Mouse (Mus musculus): ENCODE measurements around the gene Pla2g1b. TPM values are rescaled to one million over a fixed set of nuclear protein-coding genes. Genes with fewer than 3 reads are reported as not detected.
"Not testable (repeated sequence)": the region's sequence is repeated elsewhere in the genome, so short reads cannot be mapped to it uniquely, and the experiment has no call there.

Gene Pla2g1b
- total RNA-seq, 2 experiments from 2014 or later: not detected

DNA sequence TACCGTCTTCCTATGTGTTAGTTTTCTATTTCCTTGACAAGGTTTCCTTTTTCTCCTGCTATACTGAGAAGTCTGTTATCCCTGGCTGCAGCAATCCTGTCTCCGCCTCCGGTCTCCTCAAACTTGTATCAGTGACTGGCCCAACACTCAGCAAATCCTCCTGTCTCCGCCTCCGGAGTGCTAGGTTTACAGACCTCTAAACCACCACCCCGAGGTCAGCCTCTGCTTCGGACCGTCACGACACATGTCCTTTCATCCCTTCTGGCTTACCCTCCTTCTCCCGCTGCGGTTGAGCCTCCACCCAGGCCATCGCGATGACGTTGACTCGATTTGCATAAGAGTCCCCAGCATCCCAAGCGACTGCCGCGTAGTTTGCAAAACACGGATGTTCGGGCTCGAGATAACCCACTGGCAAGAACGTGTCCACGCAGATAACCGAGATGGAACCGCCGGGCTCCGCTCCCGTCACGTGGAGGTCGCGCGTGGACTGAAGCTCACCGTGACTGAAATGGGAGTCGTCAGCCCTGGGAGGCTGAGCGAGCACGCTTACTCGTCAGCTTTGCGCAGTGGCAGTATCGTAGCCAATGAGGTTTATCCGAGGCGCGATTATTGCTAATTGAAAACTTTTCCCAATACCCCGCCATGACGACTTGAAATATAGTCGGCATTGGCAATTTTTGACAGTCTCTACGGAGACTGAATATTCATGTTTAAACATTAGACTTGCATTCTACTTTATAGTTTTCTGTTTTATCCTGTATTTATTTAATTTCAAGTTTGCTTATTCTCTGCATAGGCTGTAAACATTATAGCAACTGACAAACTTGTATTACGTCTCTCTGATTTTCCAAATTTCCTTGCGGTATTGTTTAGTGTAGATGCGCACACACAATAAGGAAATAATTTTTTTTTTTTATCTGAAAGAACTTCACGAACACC, 23.9 kb downstream of the Pla2g1b start:
- intact Hi-C loops (cut with DNase I): no loop called here
- H3K4me3 ChIP-seq: peak overlapping the region; percentile 76
- no peak for TF ChIP-seq CTCF (IDR thresholded peaks at IDR 0.05)
- peak overlapping the region; percentile 100 for H3K27ac ChIP-seq
- peak; percentile 93 for DNase-seq

DNA sequence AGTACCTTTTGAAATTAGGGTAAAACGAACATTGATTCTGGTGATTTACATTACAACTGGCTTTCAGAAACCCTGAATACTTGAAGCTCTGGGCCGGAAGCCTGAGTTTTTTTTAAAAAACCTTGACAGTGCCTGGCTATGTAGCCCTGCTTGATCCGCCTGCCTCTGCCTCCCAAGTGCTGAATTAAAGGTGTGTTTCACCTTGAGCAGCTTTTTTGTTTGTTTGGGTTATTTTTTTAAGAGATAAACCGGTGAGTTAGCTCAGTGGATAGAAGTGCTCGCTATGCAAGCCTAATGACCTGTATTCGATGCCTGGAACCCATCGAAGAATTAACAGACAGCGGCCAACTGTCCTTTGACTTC, 24.6 kb downstream of the Pla2g1b start:
- DNase-seq: no peak
- no peak for TF ChIP-seq CTCF (IDR thresholded peaks at IDR 0.05)
- peak overlapping the region; percentile 76 for H3K4me3 ChIP-seq
- H3K27ac ChIP-seq: peak overlapping the region; percentile 100
- intact Hi-C loops (cut with DNase I): no loop called here

DNA sequence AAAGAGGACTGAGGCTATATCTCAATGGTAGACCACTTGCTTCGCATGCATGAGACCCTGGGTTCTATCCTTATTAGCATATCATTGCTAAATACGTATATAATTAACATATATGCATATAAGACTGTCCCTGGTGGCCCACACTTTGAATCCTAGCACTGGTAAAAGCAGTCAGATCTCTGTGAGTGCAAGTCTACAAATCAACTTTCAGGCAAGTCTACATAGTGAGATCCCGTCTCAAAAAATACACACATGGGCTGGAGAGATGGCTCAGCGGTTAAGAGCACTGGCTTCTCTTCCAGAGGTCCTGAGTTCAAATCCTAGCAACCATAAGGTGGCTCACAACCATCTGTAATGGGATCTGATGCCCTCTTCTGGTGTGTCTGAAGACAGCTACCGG, 25.0 kb downstream of the Pla2g1b start:
- peak overlapping the region; percentile 11; the same call in 1 of the 2 replicates for H3K4me3 ChIP-seq
- intact Hi-C loops (cut with DNase I): no loop called here
- peak overlapping the region; percentile 100 for H3K27ac ChIP-seq
- TF ChIP-seq CTCF (IDR thresholded peaks at IDR 0.05): peak; percentile 13; the same call in 1 of the 2 replicates
- DNase-seq: no peak

DNA sequence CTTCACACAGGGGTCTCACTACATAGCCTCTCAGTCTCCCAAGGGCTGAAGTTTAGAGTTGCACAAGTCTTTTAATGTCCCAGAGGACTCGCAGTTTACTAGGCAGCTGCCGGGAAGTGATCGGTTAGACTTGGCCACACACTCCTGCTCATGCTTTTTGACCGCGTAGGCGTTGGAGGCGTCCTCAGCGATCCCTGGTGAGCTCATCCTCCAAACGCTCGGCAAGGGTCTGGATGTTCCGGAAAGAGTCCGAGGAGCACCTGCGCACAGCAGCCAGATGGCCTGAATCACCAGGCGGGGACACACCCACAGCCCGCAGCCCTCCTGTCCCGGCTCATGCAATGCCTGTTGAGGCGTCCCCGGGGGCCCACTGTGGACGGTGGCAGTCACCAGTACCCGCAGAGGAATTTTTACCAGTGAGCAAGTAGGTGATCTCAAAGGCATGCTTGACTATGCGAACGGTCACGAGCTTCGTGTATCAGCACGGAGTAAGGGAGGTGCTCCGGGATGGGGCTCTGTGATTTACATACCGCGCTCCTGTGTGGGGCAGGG, 25.8 kb downstream of the Pla2g1b start:
- DNase-seq: peak; percentile 87
- TF ChIP-seq CTCF (IDR thresholded peaks at IDR 0.05): no peak
- H3K4me3 ChIP-seq: peak overlapping the region; percentile 61
- intact Hi-C loops (cut with DNase I): no loop called here
- H3K27ac ChIP-seq: peak overlapping the region; percentile 100

DNA sequence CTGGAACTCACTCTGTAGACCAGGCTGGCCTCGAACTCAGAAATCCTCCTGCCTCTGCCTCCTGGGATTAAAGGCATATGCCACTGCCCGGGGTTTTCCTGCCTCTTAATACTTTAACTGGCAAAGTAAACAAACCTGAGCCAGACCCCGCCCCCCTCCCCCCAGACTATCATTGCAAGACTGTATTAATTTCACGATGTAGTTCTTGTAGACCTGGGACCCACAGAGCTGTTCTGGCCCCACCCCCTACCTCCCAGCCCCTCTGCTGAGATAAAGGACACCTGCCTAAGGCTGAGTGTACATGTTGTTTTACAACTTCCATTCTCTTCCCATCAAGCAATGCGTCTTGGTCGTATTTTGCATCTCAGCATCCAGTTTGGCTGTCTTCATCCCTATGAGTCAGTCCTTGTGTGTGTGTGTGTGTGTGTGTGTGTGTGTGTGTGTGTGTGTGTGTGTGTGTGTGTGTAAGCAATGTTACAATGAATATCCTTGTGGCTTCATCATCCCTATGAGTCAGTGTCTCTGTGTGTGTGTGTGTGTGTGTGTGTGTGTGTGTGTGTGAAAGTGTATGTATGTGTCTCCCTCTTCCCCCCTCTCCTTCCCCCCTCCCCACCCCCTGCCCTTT, 26.8 kb downstream of the Pla2g1b start:
- no peak for TF ChIP-seq CTCF (IDR thresholded peaks at IDR 0.05)
- Histone ChIP-seq H3K27ac (peak overlapping the region; percentile 100; the same call in 1 of the 2 replicates), H3K4me3 (no peak overlapping the region)
- no peak for DNase-seq
- intact Hi-C loops (cut with DNase I): no loop called here

DNA sequence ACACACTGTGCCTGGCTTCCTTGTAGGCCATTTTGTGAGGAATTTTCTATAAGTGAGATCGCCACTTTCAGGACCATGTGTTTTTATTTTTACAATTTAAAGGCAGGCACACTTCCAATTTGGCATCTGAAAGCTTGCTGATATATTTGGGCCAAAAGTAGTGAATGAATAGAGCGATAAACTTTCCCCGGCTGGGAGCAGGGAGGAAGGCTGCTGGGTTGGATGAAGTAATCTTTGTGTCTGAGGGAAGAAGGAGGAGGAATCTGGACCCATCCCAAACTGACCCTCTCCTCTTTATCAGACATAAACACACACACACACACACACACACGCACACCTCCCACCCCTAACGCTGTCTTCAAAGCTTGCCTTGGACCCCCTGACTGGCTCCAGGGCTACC, 27.4 kb downstream of the Pla2g1b start:
- peak; percentile 10 for DNase-seq
- TF ChIP-seq CTCF (IDR thresholded peaks at IDR 0.05): no peak
- intact Hi-C loops (cut with DNase I): no loop called here
- H3K27ac ChIP-seq: peak overlapping the region; percentile 43
- H3K4me3 ChIP-seq: no peak overlapping the region

DNA sequence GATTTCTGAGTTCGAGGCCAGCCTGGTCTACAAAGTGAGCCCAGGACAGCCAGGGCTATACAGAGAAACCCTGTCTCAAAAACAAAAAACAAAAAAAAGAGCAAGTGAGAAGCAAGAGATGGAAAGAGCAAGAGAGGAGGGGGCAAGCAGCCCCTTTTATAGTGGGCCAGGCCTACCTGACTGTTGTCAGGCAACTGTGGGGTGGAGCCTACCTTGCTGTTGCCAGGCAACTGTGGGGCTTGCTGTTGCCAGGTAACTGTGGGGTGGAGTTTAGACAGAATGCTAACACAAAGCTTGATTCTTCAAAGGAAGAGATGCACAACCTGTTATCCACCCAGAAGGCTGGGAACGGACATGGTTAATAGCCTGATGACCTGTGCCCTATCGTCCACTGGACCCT, 29.6 kb downstream of the Pla2g1b start:
- H3K4me3 ChIP-seq; intact Hi-C loops (cut with DNase I); DNase-seq; H3K27ac ChIP-seq: not testable (repeated sequence)

DNA sequence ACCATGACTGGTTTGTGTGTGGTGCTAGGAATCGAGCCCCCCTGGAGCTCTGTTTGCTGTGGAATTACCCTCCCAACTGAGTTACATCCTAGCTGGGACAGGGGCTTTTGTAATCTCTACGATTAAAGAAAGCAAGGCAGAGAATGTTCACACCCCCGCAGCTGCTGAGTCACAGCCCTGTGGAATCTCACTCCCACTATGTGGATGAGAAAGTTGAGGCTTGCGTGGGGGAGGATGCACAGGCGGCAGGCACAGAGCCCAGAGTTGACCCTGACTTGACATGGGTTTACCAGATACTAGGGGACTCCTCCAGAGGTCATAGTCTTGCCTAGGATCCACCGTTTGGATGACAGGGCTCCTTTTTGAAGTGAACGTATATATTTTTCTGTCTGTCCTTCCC, 31.0 kb downstream of the Pla2g1b start:
- no peak overlapping the region for H3K27ac ChIP-seq
- intact Hi-C loops (cut with DNase I): no loop called here
- TF ChIP-seq CTCF (IDR thresholded peaks at IDR 0.05): no peak
- no peak overlapping the region for H3K4me3 ChIP-seq
- no peak for DNase-seq

DNA sequence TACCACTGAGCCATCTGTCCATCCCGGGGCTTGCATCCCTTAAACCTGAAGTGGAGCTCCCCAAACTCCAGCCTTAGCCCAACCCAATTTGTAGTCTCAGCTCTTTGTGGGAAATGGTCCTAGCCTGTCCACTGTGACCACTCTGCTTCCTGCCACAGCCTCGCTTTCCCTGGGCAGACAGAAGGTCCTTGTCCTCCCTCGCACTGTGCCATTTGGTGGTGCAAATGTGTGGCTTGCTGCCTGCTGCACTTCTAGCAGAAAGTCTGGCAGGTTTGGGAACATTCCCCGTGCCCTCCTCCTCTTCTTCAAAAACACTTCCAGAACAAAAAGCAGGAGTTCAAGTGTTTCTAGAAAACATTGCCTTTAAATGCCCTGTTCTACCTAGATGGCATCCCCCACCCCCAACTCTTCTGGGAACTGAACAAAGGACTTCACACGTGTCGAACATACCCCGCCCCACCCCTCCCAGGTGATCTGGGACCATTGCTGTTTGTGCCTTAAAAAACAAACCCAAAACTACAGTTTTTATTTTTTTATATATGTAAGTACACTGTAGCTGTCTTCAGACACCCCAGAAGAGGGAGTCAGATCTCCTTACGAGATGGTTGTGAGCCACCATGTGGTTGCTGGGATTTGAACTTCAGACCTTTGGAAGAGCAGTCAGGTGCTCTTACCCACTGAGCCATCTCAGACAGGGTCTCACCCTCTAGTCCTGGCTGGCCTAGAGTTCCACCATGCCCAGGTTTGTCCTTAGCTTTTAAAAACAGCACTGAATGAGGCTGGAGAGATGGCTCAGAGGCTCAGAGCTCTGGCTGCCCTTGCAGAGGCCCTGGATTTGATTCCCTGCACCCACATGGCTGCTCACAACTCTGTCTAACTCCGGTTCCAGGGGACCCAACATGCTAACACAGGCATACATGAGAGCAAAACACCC, 32.5 kb downstream of the Pla2g1b start:
- Histone ChIP-seq H3K27ac (no peak overlapping the region), H3K4me3 (no peak overlapping the region)
- intact Hi-C loops (cut with DNase I): no loop called here
- no peak for DNase-seq
- no peak for TF ChIP-seq CTCF (IDR thresholded peaks at IDR 0.05)

DNA sequence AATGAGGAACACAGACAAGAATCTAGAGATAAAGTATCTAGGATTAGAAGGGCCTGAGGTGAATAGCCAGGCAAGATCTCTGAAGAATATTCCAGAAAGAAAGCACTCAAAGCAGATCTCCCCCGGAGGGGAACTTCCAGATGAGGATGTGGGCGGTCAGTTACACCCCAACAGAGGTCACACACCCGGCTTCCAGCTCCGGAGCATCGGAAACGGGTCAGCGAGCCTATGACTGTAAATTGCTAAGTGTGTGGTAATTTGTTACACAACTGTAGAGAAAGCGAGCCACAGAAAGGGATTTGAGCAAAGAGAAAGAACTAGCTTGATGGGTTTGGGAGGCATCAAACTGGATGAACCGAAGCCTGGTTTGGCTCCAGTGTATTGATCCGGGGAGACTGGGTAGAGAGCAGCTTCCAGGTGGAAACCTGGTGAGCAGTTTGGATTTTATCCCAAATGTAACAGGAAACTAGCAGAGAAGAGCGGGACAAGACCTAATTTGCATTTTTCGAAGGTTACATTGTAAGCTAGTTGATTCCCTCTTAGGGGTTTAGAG, 34.4 kb downstream of the Pla2g1b start:
- Histone ChIP-seq H3K4me3 (no peak overlapping the region), H3K27ac (peak overlapping the region; percentile 32)
- intact Hi-C loops (cut with DNase I): no loop called here
- TF ChIP-seq CTCF (IDR thresholded peaks at IDR 0.05): no peak
- DNase-seq: peak; percentile 50

DNA sequence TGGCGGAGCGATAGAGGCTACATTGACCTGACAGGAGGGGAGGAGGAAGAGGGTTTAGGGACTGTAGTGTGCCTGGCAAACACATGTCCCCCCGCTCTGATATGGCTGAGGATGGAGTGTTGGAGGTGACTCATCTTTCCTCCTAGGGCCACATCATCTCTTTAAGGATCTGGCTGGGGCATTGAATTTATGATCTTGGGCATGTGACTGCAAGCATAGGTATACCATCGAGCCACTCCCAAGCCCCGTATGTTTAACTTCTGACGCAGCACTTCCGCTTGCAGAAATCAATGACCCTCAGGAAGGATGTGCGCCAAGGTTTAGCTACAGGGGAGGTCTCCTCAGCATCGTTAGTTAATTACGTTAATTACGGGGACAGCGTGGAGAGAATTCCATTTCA, 37.0 kb downstream of the Pla2g1b start:
- no peak for DNase-seq
- TF ChIP-seq CTCF (IDR thresholded peaks at IDR 0.05): no peak
- intact Hi-C loops (cut with DNase I): no loop called here

DNA sequence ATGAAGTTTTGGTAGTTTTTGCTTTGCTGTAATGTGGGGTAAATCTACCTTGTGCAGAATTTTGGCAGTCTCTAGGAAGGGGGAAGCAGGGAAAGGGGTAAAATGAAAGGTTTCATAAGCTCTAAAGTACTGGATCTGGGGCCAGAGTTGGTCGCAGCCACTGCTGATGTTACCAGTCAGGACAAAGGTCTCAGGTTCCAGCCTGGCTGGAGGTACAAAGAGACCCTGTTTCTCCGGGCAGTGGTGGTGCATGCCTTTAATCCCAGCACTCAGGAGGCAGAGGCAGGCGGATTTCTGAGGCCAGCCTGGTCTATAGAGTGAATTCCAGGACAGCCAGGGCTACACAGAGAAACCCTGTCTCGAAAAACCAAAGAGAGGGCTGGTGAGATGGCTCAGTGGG, 39.6 kb downstream of the Pla2g1b start:
- intact Hi-C loops (cut with DNase I): loop anchor here (1.0 to 5.0 kb wide), 2 partner anchors 33 to 52 kb away; partner anchors contain the start of gene Rplp0
- H3K4me3 ChIP-seq, DNase-seq: not testable (repeated sequence)
- H3K27ac ChIP-seq: peak overlapping the region; percentile 20; the same call in 1 of the 2 replicates

More for the DNA sequence above, 37.0 kb downstream of the Pla2g1b start:
- no peak overlapping the region for H3K4me3 ChIP-seq
- no peak overlapping the region for H3K27ac ChIP-seq

All from gastrocnemius, adult 2 months (tissue).